Mouse (Mus musculus): Measurements from ENCODE around the gene Sphk2. TPM values are rescaled to one million over a fixed set of nuclear protein-coding genes. Genes with fewer than 3 reads are reported as not detected.

Sphk2 gene
- polyA plus RNA-seq, 1 experiment from 2014 or later = 36.0 TPM

DNA sequence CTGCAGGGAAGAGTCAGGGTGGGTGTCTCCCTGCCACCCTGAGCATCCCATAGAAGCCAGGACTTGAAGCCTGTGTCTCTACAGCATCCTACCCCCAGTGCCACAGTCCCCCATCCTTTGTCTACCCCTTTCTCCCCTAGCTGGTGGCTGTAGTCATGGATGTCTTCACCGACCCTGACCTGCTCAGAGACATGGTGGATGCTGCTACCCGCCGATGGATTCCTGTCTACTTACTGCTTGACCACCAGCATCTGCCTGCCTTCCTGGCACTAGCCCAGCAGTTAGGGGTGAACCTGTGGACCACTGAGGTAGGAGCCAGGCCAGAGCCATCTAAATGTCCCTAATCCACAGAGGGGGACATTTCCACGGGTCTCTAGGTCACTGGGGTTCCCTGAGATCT is 5.5 kb upstream of the Sphk2 start:
- no peak overlapping the region for H3K9ac ChIP-seq
- no peak overlapping the region for H3K27ac ChIP-seq
- whole genome bisulfite sequencing = 90% methylated on average over 4 of the region's 4 CpGs
- H3K9me3 ChIP-seq = no peaks in the 10 kb centered on the region
- H3K4me3 ChIP-seq = no peak overlapping the region
- no peak for ATAC-seq (ENCODE audit: low FRiP score, low read depth)
- peaks cover 90% of the 10 kb centered on the region for H3K36me3 ChIP-seq
- no peaks in the 10 kb centered on the region for H3K27me3 ChIP-seq
- H3K4me1 ChIP-seq = peaks cover 23% of the 10 kb centered on the region
- no peak overlapping the region for H3K4me2 ChIP-seq (replicated peaks)

DNA sequence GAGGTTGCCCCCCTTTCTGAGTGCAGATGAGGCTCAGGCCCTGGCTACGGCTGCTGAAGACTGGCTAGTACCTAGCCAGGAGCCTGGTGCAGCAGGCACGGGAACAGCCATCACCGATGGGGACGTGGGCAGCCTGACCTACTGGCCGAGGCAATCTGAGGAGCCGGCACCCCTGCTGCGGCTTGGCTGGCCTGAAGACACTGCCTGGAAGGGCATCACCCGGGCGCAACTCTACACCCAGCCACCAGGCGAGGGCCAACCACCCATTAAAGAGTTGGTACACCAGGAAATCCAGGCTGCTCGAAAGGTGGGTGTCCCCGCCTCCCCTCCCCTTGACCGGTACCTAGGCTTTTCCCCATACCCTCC is 4.5 kb upstream of the Sphk2 start:
- H3K36me3 ChIP-seq = peaks cover 83% of the 10 kb centered on the region
- H3K4me1 ChIP-seq = peaks cover 23% of the 10 kb centered on the region
- 75% methylated on average over 13 of the region's 13 CpGs for WGBS
- no peak overlapping the region; the same call in 1 of the 2 replicates for H3K27ac ChIP-seq
- H3K27me3 ChIP-seq = no peaks in the 10 kb centered on the region
- H3K9ac ChIP-seq = no peak overlapping the region
- H3K4me3 ChIP-seq = no peak overlapping the region
- no peak overlapping the region for H3K4me2 ChIP-seq (replicated peaks)
- ATAC-seq (ENCODE audit: low FRiP score, low read depth) = no peak
- H3K9me3 ChIP-seq = no peaks in the 10 kb centered on the region

DNA sequence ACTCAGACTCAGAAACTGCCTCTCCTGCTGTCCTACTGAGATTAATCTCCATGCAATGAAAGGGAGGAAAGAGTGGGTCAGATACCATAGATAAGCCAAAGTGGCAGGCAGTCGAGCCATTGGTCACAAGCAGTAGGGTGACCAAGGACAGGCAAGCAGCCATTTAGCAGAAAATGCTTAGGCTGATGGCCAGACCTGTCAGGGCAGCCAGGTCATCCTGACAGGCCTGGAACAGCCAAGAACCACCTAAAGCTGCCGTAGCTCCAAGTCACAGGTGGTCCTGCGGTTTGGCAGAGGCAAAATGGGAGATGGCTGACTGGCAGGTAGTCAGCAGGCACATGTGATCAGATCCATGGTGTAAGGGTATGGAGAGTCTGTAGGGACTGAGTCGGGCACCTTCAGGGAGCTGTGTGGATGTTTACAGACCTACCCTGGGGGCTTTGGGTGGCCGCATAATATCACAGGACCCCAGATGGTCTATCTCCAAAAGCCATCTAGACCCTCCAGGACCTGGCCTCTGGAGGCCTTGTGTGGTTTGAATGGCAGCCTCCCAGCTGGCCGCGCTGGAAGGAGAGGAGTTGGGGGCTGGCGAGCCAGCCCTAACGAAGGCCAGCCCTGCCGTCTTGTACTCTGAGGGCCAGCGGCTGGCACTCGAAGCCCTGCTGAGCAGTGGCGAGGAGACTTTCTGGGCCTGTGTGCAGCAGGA is 4.0 kb upstream of the Sphk2 start:
- Histone ChIP-seq H3K36me3 (peaks cover 78% of the 10 kb centered on the region), H3K4me3 (no peak overlapping the region), H3K4me2 (replicated peaks) (no peak overlapping the region), H3K4me1 (peaks cover 28% of the 10 kb centered on the region), H3K27me3 (no peaks in the 10 kb centered on the region), H3K27ac (no peak overlapping the region; the same call in 1 of the 2 replicates), H3K9me3 (no peaks in the 10 kb centered on the region), H3K9ac (no peak overlapping the region)
- no peak for ATAC-seq (ENCODE audit: low FRiP score, low read depth)
- whole genome bisulfite sequencing = 56% methylated on average over 13 of the region's 13 CpGs

DNA sequence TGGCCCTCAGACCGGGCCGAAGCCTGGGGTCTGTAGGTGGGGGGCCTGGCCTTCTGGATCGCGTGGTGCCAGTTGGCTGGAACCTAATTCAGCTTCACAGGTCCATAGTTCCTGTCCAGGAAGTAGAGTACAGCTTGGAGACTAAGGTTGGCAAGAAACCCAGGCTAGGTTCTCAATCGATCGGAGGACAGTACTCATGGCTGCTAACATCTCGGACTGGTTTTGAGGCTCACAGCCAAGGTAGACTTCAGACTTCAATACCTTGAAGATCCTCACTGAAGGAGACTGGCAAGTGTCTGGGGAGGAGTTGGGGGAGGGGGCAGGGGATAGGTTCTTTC is 3.4 kb upstream of the Sphk2 start:
- H3K4me1 ChIP-seq = peaks cover 34% of the 10 kb centered on the region
- H3K9me3 ChIP-seq = no peaks in the 10 kb centered on the region
- WGBS = 85% methylated on average over 7 of the region's 7 CpGs
- ATAC-seq (ENCODE audit: low FRiP score, low read depth) = no peak
- H3K27me3 ChIP-seq = no peaks in the 10 kb centered on the region
- no peak overlapping the region; the same call in 1 of the 2 replicates for H3K9ac ChIP-seq
- H3K4me2 ChIP-seq (replicated peaks) = no peak overlapping the region
- H3K4me3 ChIP-seq = no peak overlapping the region
- H3K36me3 ChIP-seq = peaks cover 72% of the 10 kb centered on the region
- no peak overlapping the region; the same call in 1 of the 2 replicates for H3K27ac ChIP-seq

DNA sequence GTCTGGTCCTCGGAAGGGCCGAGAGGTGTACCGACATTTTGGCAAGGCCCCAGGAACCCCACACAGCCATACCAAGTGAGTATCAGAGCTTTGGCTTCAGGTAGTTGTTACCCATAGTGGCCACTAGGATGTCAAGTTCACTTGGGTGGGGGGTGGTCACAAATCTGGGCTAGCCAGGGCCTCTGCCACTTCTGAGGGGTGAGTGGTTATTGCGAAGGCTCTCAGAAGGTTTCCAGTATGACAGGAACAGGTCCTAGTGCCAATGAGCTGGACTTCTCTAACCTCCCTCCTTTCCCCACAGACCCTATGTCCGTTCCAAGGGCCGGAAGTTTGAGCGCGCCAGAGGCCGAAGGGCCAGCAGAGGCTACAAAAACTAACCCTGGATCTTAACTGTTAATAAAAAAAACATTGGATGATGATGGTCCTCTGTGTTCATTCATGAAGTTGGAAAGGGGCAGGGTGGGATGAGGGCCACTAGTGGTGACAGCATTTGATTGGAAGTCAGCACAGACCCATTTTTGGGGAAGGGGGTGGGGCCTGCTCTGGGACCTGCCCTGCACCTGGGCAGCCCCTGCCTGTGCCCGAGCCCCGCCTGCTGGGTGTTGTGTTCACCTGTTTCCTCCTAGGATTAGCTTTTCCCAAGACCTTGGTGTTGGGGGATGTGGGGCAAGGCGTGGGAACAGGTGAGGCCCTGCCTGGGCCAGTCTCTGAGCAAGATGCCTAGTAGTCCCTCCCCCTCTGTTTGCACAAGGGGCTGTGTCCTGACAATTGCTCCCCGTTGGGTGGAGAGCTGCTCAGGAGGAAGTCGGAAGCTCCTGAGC is 2.8 kb upstream of the Sphk2 start, which contains the start of gene Fam83e:
Gene Fam83e, plus strand, starts transcription at position 800 of the 821 bp plus-strand sequence.
- no peak for ATAC-seq (ENCODE audit: low FRiP score, low read depth)
- Histone ChIP-seq H3K4me1 (peaks cover 40% of the 10 kb centered on the region), H3K4me3 (no peak within 1 kb of the TSS), H3K27ac (no peak within 1 kb of the TSS; the same call in 1 of the 2 replicates), H3K9me3 (no peaks in the 10 kb centered on the region), H3K4me2 (replicated peaks) (peak within 1 kb of the TSS; percentile 87; the same call in 1 of the 2 replicates), H3K27me3 (no peaks in the 10 kb centered on the region), H3K36me3 (peaks cover 66% of the 10 kb centered on the region), H3K9ac (peak within 1 kb of the TSS; percentile 99; the same call in 1 of the 2 replicates)
- WGBS = 80% methylated on average over 14 of the region's 14 CpGs

DNA sequence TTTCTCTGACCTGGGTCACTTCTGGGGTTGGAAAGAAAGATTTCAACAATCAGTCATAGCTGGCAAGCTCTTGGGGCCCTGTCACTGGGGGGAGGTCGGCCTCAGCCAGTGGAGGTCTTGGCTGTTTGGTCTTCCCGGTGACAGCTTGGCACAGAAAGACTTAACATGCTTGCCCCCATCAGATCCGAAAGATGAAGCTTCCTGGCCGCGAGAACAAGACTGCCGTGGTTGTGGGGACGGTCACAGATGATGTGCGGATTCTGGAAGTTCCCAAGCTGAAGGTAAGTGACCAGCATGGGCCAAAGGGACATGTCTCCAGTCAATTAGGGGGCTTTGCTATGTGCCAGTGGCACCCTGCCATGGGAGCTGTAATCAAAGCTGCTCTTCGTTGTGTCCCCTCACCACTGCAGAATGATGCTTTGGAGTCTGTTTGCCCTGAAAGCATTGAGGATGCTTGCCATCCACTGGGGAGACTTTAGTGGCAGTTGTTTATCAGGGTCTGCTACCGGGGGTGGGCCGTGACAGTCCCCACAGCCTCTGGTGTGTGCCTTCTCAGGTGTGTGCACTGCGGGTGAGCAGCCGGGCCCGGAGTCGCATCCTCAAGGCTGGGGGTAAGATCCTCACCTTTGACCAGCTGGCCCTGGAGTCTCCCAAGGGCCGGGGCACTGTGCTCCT is 2.1 kb upstream of the Sphk2 start:
- peaks cover 43% of the 10 kb centered on the region for H3K4me1 ChIP-seq
- peak overlapping the region; percentile 87 for H3K4me2 ChIP-seq (replicated peaks)
- no peak overlapping the region for H3K27ac ChIP-seq
- WGBS = 88% methylated on average over 16 of the region's 16 CpGs
- H3K9me3 ChIP-seq = no peaks in the 10 kb centered on the region
- peak overlapping the region; percentile 99; the same call in 1 of the 2 replicates for H3K9ac ChIP-seq
- ATAC-seq (ENCODE audit: low FRiP score, low read depth) = no peak
- peaks cover 59% of the 10 kb centered on the region for H3K36me3 ChIP-seq
- peak overlapping the region; percentile 94; the same call in 1 of the 2 replicates for H3K4me3 ChIP-seq
- H3K27me3 ChIP-seq = no peaks in the 10 kb centered on the region

DNA sequence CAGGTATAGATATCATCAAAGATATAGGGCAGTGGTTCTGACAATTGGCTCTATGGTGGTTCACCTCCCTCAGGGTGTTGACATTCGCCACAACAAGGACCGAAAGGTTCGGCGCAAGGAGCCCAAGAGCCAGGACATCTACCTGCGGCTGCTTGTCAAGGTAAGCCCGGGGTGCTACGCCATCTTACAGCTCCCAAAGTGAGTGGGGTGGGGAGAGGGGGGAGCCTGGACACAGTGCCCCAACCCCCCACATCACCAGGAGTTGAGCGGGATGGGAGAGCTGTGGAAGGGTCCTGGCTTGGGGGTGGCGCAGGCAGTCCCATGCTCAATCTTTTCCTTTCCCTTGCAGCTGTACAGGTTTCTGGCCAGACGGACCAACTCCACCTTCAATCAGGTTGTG is 1.4 kb upstream of the Sphk2 start:
- Histone ChIP-seq H3K36me3 (peaks cover 52% of the 10 kb centered on the region), H3K27me3 (no peaks in the 10 kb centered on the region), H3K9me3 (no peaks in the 10 kb centered on the region), H3K4me2 (replicated peaks) (peak overlapping the region; percentile 87), H3K27ac (no peak overlapping the region), H3K4me1 (peaks cover 49% of the 10 kb centered on the region), H3K9ac (peak overlapping the region; percentile 99), H3K4me3 (peak overlapping the region; percentile 94)
- ATAC-seq (ENCODE audit: low FRiP score, low read depth) = no peak
- WGBS = 77% methylated on average over 10 of the region's 10 CpGs

DNA sequence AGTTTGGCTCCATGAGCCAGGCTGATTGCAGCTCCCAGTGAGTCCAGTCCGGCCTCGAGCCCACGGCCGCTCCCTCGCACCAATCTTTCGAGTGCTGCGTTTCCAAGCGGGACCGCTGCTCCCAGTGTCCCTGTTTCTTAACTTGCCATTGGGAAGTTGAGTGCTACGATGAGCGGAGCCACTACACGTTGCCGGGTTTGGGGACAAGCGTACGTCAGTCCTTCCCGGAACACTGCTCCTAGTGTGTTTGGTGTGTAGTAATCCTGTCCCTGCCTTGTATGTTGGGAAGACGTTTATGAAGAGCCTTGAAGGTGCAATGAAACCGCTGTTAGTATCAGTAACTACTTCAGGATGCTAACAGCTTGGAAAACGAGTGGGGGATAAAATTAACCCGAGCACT is 529 bp upstream of the Sphk2 start:
- ATAC-seq (ENCODE audit: low FRiP score, low read depth) = no peak
- WGBS = under 1% methylated on average over 20 of the region's 20 CpGs
- no peaks in the 10 kb centered on the region for H3K27me3 ChIP-seq
- peak overlapping the region; percentile 87 for H3K4me2 ChIP-seq (replicated peaks)
- peak overlapping the region; percentile 93 for H3K27ac ChIP-seq
- peaks cover 46% of the 10 kb centered on the region for H3K36me3 ChIP-seq
- H3K4me3 ChIP-seq = peak overlapping the region; percentile 94
- H3K4me1 ChIP-seq = peaks cover 52% of the 10 kb centered on the region
- no peaks in the 10 kb centered on the region for H3K9me3 ChIP-seq
- peak overlapping the region; percentile 99 for H3K9ac ChIP-seq

DNA sequence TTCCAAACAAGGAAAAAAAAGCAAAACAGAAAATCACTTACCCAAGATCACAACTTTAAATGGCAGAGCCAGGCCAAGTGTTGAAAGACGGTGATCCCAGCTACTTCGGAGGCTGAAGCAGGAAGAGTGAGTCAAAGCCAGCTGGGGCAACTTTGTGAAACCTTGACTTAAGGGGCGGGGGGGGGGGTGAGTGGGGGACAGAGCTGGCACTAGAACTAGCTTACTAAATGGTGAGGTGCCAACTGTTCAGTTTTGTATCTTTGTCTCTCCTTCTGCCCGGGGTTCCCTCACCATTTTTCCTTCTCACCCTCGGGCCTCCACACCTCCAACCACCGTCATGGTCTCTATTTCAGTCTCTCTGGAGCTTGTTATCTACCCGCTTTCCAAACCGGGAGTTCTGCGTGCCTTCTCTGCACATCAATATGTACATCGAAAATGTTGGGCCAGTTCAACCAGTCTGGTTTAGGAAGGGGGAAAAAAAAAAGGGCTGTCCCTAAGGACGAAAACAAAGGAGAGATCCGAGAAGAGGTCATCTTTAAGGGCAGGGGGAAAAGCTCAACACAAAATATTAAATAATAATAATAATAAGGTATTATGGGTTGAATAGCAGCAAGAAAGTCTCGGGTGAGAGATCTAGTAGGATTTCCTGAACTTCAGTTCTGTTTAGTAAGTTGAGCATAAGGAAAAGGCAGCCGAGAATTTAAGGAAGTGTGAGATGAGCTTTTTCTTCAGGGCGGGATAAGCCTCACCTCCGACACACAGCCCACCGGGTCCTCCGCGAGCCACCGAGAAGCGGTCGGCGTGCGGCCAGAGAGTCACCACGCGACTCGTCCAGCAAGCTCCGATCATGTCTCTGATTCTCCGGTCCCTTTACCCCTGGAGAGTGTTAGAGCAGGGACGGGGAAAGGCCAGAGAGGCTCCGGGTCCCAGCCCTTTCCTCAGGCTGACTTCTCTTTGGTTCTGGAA is 567 bp downstream of the Sphk2 start:
- peaks cover 52% of the 10 kb centered on the region for H3K4me1 ChIP-seq

DNA sequence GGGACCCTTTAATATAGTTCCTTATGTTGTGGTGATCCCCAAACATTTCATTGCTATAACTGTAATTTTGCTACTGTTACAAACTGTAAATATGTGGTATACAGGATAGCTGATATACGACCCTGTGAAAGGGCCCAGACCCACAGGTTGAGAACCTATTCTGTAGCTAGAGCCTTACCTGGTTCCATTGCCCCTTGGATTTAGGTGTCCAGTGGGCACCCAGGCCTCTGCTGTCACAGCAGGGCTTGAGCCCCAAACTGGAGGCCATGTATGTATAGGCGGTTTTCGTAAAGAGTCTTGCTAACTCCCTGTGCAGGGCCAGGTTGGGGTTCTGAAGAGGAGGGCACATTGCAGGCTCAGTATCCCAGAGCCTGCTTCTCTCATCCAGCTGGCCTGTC is 1.3 kb downstream of the Sphk2 start:
- no peak for ATAC-seq (ENCODE audit: low FRiP score, low read depth)
- Histone ChIP-seq H3K4me3 (peak overlapping the region; percentile 94), H3K9me3 (no peaks in the 10 kb centered on the region), H3K27me3 (no peaks in the 10 kb centered on the region), H3K9ac (peak overlapping the region; percentile 84; the same call in 1 of the 2 replicates), H3K36me3 (peaks cover 46% of the 10 kb centered on the region), H3K4me2 (replicated peaks) (peak overlapping the region; percentile 94), H3K27ac (no peak overlapping the region), H3K4me1 (peaks cover 52% of the 10 kb centered on the region)
- 89% methylated on average over 3 of the region's 3 CpGs for WGBS

More for the DNA sequence above, 567 bp downstream of the Sphk2 start:
- Histone ChIP-seq H3K9me3 (no peaks in the 10 kb centered on the region), H3K9ac (peak overlapping the region; percentile 84), H3K36me3 (peaks cover 46% of the 10 kb centered on the region), H3K27ac (peak overlapping the region; percentile 83), H3K4me2 (replicated peaks) (peak overlapping the region; percentile 94), H3K27me3 (no peaks in the 10 kb centered on the region), H3K4me3 (peak overlapping the region; percentile 94)
- ATAC-seq (ENCODE audit: low FRiP score, low read depth) = peak; percentile 42; the same call in 1 of the 2 replicates
- 11% methylated on average over 31 of the region's 31 CpGs for WGBS

Data from limb, embryonic 13.5 days (tissue).